Mouse (Mus musculus) lung, postnatal 25 days (tissue): ENCODE data around the gene Mlx.
A peak's percentile ranks its signal among the peaks of the same experiment; 100 is the strongest.

Experiments used
- DNase-seq: peaks from one replicate; pipeline ENCODE4 v3.0.0; 2022; ENCODE audit warnings: low spot score

Mlx gene

DNA sequence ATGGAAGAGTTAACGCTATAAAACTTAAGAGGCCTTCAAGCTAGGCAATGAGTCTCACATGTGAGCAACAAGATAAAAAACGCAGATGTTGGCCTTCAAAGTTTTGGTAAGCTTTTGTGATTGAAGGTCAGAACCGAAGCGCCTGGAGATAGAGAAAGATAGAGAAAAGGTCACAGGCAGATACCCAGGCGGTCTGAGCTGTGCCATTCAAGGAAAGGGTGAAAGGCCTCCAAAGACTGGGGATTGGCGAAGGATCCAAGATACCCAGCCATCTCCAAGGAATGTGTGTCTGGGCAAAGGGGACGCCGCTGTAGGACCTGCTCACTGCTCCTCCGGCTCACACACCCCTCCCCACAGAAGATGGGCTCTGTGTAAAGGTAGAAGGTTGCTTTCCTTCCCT is 22.1 kb upstream of the Mlx start:
- no peak for DNase-seq

GRCm38 (mm10) chr11:101066549-101067412 is 20.3 kb upstream of the Mlx start:
- DNase-seq, result peak; percentile 83

DNA sequence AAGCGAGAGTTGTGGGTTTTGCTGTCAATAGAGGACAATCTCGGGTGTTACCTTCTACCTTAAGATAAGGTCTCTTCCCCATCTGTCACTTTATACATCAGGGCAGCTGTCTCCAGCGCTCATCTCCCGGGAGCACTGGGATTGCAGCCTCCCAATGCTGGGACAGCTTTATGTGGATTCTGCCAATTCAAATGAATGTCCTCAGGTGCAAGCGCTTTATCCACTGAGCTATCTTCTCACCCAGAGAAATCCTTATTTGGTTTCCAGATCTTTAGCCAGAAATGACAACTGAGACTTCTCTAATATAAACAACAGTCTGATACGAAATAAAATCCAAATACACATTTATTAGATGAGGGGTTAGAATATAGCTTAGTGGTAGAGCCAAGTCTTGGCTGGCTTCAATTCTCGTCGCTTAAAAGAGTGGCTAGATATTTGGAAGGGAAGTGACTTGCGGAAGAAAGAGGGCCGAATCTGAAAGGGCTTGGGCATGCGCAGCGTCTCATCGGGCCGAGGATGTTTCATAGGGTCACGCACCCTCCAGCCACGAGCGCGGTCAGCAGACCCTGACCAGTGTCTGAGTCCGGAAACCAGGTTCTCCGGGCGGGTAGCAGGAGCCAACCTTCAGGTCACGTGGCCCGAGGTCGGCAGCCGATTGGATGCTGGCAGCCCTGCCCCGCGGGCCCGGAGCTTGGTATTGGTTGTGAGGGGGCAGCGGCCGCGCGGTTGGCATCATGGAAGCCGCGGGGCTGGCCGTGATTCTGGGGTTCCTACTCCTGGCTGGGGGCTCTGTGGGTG is 17.5 kb upstream of the Mlx start, which contains the start of gene Naglu:
TSS of gene Naglu (plus strand) at position 622 of the 798 bp plus-strand sequence.
- peak; percentile 97 for DNase-seq

- DNase-seq, result no peak
Observed at GRCm38 (mm10) chr11:101070189-101070527, 16.9 kb upstream of the Mlx start.

GRCm38 (mm10) chr11:101070987-101071386 is 16.1 kb upstream of the Mlx start:
- DNase-seq, result no peak

DNA sequence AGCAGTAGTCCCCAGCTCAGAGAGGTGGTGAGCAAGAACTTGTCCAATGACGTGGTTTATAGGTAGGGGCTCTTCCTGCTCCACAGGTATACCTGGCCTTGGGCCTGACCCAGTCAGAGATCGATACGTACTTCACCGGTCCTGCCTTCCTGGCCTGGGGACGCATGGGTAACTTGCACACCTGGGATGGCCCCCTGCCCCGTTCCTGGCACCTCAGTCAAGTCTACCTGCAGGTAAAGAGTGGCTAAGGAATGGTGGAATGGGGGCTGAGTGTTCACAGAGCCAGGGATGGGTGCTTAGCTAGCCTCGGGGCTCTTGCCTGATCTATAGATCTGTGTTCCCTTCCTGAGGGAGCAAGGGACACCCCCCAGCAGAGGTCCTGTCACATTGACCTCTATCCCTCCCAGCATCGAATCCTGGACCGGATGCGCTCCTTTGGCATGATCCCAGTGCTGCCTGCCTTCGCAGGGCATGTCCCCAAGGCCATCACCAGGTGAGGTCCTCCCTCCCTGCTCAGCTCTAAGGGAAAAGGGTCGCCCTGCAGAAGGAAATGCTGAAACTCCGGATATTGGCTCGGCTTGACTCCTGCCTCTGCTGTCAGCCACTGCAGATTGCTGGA is 15.2 kb upstream of the Mlx start:
- DNase-seq, result no peak

GRCm38 (mm10) chr11:101078121-101078520 is 9.0 kb upstream of the Mlx start, which contains the start of gene Hsd17b1:
Gene Hsd17b1, plus strand, starts transcription at chr11:101078411.
- no peak for DNase-seq

GRCm38 (mm10) chr11:101079746-101080145 is 7.3 kb upstream of the Mlx start:
- no peak for DNase-seq

GRCm38 (mm10) chr11:101080421-101080820 is 6.7 kb upstream of the Mlx start:
- DNase-seq, result no peak

- DNase-seq, result no peak
Observed at GRCm38 (mm10) chr11:101081659-101082058, 5.4 kb upstream of the Mlx start.

- DNase-seq, result peak; percentile 88
Observed at GRCm38 (mm10) chr11:101082208-101083082, 4.6 kb upstream of the Mlx start, which contains the start of gene Coasy. Gene Coasy, plus strand, starts transcription at chr11:101082565.

GRCm38 (mm10) chr11:101083083-101083697 is 3.9 kb upstream of the Mlx start:
- no peak for DNase-seq

- no peak for DNase-seq
Observed at GRCm38 (mm10) chr11:101084246-101084645, 2.8 kb upstream of the Mlx start.

DNA sequence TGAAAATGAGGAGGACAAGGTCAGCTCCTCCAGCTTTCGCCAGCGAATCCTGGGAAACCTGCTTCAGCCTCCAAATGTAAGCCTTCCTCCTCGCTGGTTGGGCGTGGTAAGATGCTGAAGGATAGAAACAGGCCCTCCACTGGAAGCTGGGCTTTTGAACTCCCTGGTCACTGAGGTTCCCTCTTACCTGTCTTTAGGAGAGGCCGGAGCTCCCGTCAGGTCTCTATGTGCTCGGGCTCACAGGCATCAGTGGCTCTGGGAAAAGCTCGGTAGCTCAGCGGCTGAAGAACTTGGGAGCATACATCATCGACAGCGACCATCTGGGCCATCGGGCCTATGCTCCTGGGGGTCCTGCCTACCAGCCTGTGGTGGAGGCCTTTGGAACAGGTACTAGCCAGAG is 2.3 kb upstream of the Mlx start:
- no peak for DNase-seq

DNA sequence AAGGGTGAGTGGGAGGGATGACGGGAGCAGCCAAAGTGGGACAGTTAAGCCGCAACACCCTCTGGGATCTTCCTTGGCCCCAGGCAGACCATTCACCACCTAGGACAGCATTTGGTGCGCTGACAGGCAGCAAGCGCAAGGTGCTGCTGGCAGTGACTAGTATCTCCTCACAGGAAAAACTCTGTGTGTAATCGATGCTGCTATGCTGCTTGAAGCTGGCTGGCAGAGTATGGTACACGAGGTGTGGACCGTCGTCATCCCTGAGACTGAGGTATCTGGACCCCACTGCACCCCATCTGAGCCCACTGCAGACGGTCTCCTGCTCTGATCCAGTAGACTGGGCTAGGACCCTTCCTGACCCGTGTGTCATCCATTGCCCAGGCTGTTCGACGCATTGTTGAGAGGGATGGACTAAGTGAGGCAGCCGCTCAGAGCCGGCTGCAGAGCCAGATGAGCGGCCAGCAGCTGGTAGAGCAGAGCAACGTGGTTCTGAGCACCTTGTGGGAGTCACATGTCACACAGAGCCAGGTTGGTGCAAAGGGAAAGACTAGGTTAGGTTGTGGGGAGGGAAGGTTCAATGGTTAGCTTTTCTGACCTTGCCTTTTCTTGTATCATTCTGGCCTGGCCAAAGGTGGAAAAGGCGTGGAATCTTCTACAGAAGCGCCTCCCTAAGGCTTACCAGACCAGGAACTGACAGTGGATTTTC is 1.3 kb upstream of the Mlx start:
- DNase-seq, result no peak

GRCm38 (mm10) chr11:101086323-101086674 is 778 bp upstream of the Mlx start:
- no peak for DNase-seq

GRCm38 (mm10) chr11:101087682-101088055 is 592 bp downstream of the Mlx start:
- DNase-seq, result no peak

- no peak for DNase-seq
Observed at GRCm38 (mm10) chr11:101089931-101090330, 2.9 kb downstream of the Mlx start.

GRCm38 (mm10) chr11:101094930-101095313 is 7.8 kb downstream of the Mlx start:
- no peak for DNase-seq

DNA sequence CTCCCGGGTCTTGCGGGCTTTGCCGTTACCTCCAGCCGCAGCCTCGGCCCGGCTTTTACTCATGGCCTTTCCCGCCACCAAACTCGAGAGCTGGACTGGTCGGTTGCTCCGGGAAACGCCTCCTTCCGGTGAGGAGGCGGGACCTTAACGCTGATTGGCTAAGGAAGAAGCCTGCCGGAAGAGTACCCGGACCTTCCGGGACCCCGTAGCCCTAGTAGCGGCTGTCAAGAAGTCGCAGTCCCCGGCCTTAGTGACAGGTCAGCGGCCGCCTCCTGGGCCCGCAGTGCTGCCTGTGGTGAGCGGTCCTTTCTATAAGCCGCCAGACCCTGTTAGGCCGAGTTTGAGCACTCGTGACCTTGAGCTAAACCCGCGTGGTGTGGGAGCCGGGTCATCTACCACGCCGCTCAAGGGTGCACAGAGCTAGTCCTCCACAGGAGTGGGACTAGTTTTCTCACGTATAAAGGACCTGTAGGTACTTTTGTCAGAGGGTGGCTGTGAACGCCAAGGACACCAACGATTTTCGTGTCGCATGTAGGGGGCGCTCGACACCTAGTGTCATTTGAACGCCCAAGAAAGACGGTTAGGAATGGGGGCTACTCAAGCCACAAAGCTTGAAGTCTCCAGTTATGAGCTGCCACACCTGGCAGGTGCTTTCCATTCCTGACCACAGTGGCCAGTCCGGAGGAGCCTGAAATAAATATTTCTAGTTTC is 8.4 kb downstream of the Mlx start, which contains the start of gene Psmc3ip:
TSS of gene Psmc3ip (minus strand) at position 123 of the 711 bp plus-strand sequence.
- peak; percentile 97 for DNase-seq
